Mouse (Mus musculus) mouse trophoblast stem cell (cell line): ENCODE data around the gene Zfp943.
"Not testable (repeated sequence)": the region's sequence is repeated elsewhere in the genome, so short reads cannot be mapped to it uniquely, and the experiment has no call there.

Source experiments
- in situ Hi-C, 2 experiments: fragments of 300-500 bp; cut with MseI, MboI; formaldehyde crosslinking; loops; 2 replicates in 1 of 2; 3 replicates in 1 of 2; pipeline ENCODE4 v1.15.1; 2025

Zfp943 gene

DNA sequence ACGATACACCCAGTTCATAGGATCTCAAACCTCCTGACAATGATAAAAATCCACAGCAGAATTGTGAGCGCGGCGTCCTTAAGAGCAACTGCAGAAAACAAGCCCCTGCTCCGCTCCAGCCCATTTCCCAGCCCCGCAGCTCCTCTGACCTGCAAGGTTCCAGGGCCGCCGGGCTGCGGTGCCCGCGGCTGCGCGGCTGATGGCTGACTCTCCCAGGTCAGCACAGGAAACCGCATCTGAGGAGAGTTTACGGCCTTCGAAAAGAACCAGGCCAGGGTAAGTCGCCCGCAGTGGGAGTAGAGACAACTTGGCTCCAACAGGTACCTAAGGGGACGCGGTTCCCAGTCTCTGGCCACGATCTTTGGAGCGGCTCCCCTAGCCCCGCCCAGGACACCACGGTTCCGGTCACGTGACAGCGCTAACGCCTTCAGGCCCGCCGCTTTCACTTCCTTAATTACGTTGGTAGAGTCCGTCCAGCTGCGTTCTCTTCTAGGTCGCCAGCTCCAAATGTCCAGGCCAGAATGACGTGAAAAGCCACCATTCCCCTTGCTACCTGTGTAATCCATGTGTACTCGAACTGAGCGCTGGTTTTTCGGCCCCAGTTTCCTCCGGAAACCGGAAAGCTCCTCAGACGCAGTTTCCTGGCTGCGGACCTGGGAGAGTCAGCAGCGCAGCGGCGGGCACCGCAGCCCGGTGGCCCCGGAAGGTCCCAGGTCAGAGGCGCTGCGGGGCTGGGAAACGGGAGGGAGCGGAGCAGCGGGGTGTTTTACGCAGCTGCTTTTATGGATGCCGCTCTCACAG, at the start of gene Zfp943, which contains the start of gene Zfp942:
Gene Zfp943 (plus strand): TSS at position 446 of the 801 bp plus-strand sequence.
Gene Zfp942 (minus strand): TSS at position 358 of the 801 bp plus-strand sequence.
- in situ Hi-C loops, result not testable (repeated sequence)

GRCm38 (mm10) chr17:21963302-21963701, 950 bp downstream of the Zfp943 start:
- in situ Hi-C loops, result no loop called here

DNA sequence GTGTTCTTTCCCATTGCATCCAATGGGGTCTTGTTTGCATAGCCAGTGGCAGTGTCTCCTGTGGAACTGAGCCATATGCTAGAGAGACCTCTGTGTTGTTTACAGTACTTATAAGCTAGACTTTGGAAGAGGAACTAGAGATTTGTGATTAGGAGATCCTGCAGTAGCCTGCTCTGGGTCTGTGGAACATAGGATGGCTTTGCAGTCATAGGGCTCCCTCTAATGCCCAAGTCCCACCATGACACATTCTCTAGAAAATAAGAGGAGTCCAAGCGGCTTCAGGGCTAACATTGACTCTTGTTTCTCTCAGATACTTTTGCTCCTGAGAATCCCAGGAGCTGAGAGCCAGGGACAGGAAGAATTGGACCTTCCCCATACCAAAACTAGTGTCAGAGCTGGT, 73.2 kb downstream of the Zfp943 start:
- in situ Hi-C loops, result not testable (repeated sequence)

DNA sequence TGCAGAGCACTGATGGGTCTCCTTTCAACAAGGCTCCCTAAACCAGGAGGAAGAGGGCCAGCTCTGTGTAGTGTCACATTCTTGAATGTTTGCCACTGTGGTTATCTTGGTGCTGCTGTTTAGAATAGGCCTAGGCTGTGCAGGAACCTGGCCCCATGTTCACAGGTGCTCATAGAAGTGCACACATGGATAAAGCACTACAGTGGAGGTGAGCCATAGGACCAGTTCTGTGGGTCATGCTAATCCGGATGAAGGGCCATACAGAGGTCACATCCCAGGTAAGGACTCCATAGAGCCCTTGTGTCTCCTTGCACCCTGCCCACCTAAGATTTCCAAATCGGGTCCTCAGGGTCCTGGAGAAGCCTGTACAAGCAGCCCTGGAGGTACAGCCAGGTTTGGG, 87.1 kb downstream of the Zfp943 start:
- in situ Hi-C loops, result no loop called here

- in situ Hi-C loops, result no loop called here
Observed at GRCm38 (mm10) chr17:22053211-22053610, 90.9 kb downstream of the Zfp943 start.

- in situ Hi-C loops, result loop anchor here in 1 of 2 experiments (25.0 kb wide), 1 partner anchor 331 kb away; the partner anchor contains the start of gene Zfp946
Observed at GRCm38 (mm10) chr17:22081031-22081631, 118.8 kb downstream of the Zfp943 start.

DNA sequence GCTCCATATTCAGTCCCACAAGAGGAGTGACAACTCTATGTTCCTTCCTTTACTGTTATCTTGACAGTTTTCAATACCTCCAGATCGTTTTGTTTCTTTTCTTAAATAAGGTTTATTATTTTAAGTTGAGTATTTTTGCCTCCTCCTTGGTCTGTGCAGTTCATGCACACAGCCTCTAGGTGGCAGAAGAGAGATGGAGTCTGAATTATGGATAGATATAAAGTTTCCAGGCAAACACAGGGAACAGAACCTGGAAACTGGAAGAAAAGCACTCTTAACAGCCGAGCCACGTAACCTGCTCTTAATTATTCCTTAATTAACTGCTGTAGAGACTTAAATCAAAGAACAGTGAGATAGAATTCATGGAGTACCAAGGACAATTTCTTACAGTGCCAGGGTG, 120.9 kb downstream of the Zfp943 start:
- in situ Hi-C loops, result loop anchor here in 1 of 2 experiments (25.0 kb wide), 1 partner anchor 329 kb away; the partner anchor contains the start of gene Zfp946

DNA sequence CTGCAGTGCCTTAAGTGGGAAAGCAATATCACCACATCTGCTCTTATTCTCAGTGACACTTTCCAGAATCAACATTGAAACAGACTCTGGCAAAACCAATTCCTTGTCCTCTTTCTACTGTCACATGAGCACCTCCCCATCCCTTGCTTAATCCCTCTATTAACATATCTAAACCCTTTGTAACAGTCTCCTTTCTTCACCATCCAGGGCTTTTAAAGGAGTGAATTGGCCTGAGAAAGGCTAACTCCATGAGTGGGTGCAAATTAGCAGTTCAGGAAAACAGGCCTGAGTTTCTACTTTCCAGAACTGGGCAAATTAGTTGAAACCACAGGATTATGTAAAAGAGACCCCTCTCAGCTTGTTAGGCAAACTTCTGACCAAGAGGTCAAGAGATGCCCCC, 156.4 kb downstream of the Zfp943 start:
- in situ Hi-C loops, result no loop called here
